Mouse (Mus musculus): ENCODE results near the gene Tkt. TPM values are rescaled to one million over a fixed set of nuclear protein-coding genes. Genes with fewer than 3 reads are reported as not detected.

Gene Tkt
- polyA plus RNA-seq, 1 experiment = 271 TPM

DNA sequence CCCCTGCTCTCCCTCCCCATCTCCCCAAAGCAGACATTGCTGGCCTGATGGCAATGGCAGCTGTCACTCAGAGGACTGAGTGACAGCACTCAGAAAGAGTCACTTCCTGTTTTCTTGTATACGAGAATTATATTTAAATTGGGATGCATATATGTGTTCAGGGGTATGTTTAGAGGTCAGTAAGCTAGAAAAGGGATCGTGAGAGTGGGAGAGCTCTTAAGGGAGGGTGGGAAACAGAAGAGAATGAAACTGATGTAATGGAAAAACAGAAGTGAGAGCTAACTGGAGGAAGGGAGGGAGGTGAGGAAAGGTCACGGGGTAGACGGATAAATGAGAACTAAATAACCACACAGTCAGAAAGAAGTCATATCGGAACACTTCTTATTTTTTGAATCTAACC, 31.0 kb downstream of the Tkt start:
- no peak for TF ChIP-seq POLR2A (IDR thresholded peaks at IDR 0.05; ENCODE audit: borderline replicate concordance, extremely low read depth, low read depth, low read length)
- no peak for TF ChIP-seq CTCF (IDR thresholded peaks at IDR 0.05; ENCODE audit: insufficient read depth, low read length)
- Histone ChIP-seq H3K4me3 (replicated peaks; ENCODE audit: extremely low read depth, low read depth, low read length) (no peak overlapping the region), H3K4me1 (ENCODE audit: control insufficient read depth, insufficient read depth, low read length) (no peaks in the 10 kb centered on the region)
- WGBS = 65% methylated on average over 5 of the region's 5 CpGs
- no peak for DNase-seq

DNA sequence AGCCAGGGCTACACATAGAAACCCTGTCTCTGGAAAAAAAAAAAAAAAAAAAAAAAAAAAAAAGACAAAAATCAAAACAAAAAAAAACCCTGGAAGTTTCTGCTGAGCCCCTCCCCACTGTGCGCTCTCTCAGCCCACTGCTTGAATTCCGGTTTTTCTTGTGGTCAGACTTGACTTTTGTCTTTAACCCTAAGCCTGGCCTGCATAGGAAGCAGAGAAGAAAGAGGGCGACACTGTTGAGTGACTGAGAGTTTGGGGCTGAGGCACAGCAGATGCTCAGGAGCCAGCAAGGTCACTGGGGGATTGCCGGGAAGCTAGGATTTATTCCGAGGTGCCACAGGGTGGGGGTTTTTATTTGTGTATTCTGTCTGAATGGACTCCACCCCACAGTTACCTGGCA, 31.7 kb downstream of the Tkt start:
- no peaks in the 10 kb centered on the region for H3K4me1 ChIP-seq (ENCODE audit: control insufficient read depth, insufficient read depth, low read length)
- DNase-seq = no peak
- no peak overlapping the region for H3K4me3 ChIP-seq (replicated peaks; ENCODE audit: extremely low read depth, low read depth, low read length)
- no peak for TF ChIP-seq CTCF (IDR thresholded peaks at IDR 0.05; ENCODE audit: insufficient read depth, low read length)
- TF ChIP-seq POLR2A (IDR thresholded peaks at IDR 0.05; ENCODE audit: borderline replicate concordance, extremely low read depth, low read depth, low read length) = no peak
- WGBS = 40% methylated on average over 5 of the region's 5 CpGs

DNA sequence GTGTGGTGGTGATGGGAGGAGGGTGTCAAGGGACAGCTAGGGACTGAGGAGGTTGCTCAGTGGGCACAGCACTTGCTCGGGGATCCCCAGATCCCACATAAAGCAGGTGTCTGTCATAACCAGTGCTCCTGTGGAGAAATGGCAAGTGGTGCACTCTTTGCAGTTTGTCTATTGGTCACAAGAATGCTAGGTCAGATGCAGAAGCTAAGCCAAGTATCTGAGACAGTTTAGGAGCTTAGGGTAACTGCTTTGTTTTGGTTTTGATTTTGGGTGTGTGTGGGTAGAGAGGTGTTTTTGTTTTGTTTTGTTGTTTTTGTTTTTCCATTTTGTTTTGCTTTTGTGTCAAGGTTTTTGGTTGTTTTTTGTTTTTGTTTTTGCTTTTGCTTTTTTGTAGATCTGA, 33.1 kb downstream of the Tkt start:
- Histone ChIP-seq H3K4me1 (ENCODE audit: control insufficient read depth, insufficient read depth, low read length) (no peaks in the 10 kb centered on the region), H3K4me3 (replicated peaks; ENCODE audit: extremely low read depth, low read depth, low read length) (no peak overlapping the region)
- WGBS = 86% methylated on average over 1 of the region's 1 CpGs
- no peak for DNase-seq
- no peak for TF ChIP-seq POLR2A (IDR thresholded peaks at IDR 0.05; ENCODE audit: borderline replicate concordance, extremely low read depth, low read depth, low read length)
- no peak for TF ChIP-seq CTCF (IDR thresholded peaks at IDR 0.05; ENCODE audit: insufficient read depth, low read length)

DNA sequence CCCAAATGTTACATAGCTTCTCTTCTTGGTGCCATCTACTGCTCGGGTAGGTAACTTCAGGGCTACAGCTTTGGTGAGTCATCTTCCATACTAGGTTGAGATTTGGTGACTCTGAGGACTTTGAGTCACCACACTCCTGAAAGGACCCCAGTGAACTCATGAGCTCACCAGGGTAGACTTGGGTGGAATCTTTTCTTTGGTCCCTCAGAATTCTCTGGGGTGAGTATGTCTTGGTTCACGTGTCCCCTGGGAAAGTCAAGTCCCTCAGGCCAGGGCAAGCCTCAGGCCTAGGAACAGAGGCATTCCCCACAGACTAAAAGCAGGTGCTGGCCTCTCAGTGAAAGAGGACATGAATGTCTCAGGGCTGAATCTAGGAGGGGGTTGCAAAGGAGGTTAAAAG, 35.9 kb downstream of the Tkt start:
- DNase-seq = no peak
- TF ChIP-seq POLR2A (IDR thresholded peaks at IDR 0.05; ENCODE audit: borderline replicate concordance, extremely low read depth, low read depth, low read length) = no peak
- no peak overlapping the region for H3K4me3 ChIP-seq (replicated peaks; ENCODE audit: extremely low read depth, low read depth, low read length)
- WGBS = 71% methylated on average over 2 of the region's 2 CpGs
- H3K4me1 ChIP-seq (ENCODE audit: control insufficient read depth, insufficient read depth, low read length) = no peaks in the 10 kb centered on the region

DNA sequence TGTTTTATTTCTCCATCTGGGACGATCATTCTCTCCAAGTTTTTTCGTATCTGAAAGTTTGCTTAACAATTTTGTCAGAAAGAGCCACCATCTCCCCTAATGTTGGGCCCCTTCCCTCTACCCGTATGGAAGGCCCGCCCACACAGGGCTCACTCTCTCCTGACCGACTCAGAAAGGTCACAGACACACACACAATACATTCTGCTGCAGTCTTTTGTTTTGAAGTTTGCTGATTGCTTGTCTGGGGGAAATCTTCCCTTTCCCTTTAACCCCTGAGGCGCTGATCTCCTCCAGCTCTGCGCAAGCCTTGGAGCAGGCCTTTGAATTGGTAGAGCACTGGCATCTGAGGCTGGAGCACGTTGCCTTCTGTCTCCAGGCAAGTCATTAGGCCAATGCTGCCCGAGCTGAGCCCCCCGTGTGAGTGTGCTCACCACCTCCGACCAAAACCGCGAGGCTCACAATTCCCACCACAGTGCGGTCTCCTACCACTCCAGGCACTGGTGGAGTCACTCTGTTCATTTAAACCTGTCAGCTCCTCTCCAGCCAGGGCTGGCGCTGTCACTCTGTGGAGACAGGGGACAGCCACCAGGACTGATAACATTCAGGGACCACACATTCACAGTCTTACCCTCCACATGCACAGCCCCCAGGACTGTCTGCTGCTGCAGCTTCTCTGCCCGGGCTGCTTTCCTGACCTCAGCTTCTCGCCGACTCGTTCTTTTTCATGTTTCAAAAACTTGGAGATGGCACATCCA, 36.5 kb downstream of the Tkt start:
- H3K4me1 ChIP-seq (ENCODE audit: control insufficient read depth, insufficient read depth, low read length) = no peaks in the 10 kb centered on the region
- no peak for DNase-seq
- 40% methylated on average over 19 of the region's 19 CpGs for WGBS
- no peak overlapping the region for H3K4me3 ChIP-seq (replicated peaks; ENCODE audit: extremely low read depth, low read depth, low read length)
- TF ChIP-seq CTCF (IDR thresholded peaks at IDR 0.05; ENCODE audit: insufficient read depth, low read length) = no peak
- no peak for TF ChIP-seq POLR2A (IDR thresholded peaks at IDR 0.05; ENCODE audit: borderline replicate concordance, extremely low read depth, low read depth, low read length)

DNA sequence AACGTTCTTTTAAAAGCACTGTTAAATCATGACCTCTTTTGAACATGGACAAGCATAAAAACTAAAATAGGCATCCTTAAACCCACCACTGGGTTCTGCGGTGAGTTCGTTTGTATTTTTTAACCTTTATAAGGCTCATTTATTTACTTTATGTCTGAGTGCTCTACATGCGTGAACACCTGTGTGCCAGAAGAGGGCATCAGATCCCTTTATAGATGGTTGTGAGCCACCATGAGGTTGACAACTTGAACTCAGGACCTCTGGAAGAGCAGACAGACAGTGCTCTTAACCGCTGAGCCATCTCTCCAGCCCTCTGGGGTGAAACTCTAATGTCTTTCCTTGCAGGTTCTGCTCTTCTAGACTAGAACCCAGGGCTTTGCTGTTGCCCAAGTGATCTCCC, 37.2 kb downstream of the Tkt start:
- 77% methylated on average over 5 of the region's 5 CpGs for WGBS
- no peak for TF ChIP-seq CTCF (IDR thresholded peaks at IDR 0.05; ENCODE audit: insufficient read depth, low read length)
- no peak for TF ChIP-seq POLR2A (IDR thresholded peaks at IDR 0.05; ENCODE audit: borderline replicate concordance, extremely low read depth, low read depth, low read length)
- H3K4me3 ChIP-seq (replicated peaks; ENCODE audit: extremely low read depth, low read depth, low read length) = no peak overlapping the region

DNA sequence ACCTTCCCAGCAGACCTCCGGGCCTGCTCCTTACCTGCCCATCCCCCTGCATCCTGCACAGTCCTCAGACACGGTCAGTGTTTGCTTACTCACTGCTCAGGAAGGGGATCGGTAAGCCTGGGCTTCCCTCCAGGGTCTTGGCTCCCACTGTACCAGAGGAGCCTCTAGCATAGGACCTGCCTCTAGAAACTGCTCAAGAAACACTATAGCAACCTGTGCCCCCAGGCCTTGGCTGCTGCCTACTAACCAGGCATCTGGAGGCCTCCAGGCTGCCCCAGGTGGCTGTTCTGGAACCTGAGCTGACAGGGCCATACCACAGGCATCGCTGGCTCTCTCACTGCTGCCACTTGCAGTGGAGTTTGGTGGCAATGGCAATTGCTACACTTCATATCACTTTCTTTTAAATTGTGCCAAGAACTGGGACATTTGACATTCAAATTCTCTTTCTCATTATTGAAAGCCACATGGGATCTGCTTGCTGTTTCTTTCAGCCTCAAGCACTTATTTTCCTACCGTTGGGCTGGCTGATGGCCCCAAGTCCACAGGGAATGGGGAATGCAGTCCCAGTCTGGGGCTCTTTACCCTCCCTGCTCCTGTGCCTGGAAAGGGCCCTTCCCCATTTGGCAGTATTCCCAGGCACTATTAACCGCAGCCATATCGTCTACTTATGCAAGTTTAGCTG, 38.8 kb downstream of the Tkt start:
- H3K4me1 ChIP-seq (ENCODE audit: control insufficient read depth, insufficient read depth, low read length) = peaks cover 2% of the 10 kb centered on the region; the same call in 1 of the 2 replicates
- 29% methylated on average over 7 of the region's 7 CpGs for WGBS
- no peak for TF ChIP-seq CTCF (IDR thresholded peaks at IDR 0.05; ENCODE audit: insufficient read depth, low read length)
- no peak for TF ChIP-seq POLR2A (IDR thresholded peaks at IDR 0.05; ENCODE audit: borderline replicate concordance, extremely low read depth, low read depth, low read length)
- DNase-seq = no peak
- no peak overlapping the region for H3K4me3 ChIP-seq (replicated peaks; ENCODE audit: extremely low read depth, low read depth, low read length)

More for the DNA sequence above, 37.2 kb downstream of the Tkt start:
- no peaks in the 10 kb centered on the region for H3K4me1 ChIP-seq (ENCODE audit: control insufficient read depth, insufficient read depth, low read length)
- no peak for DNase-seq

DNA sequence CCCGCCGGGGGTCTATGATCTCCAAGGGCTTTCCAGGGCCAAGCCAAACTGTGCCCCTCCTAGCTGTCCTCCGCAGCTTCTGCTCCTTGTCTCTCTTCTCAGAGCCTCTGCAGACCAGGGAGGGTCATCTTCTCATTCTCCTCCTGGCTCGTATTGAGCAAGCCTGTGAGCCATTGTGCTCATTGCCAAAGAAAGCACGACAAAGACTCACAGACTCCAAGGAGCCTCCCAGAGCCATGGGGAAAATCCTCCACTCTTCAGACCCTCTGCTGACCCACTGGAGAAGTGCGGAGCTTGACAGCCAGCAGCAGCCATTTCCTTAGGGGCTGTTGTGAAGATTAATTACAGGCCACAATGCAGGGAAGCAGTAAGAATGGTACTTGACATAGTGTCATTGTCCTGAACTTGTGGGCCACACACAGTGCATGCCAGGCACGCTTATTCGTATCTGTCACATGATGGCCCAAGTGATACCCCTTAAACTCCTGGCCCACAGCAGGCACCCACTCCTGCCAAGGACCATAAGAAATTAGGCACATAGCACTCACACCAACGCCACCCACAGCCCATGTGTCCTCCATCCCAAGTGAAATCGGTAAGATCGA, 42.0 kb downstream of the Tkt start:
- DNase-seq = no peak
- 65% methylated on average over 11 of the region's 11 CpGs for whole genome bisulfite sequencing
- TF ChIP-seq CTCF (IDR thresholded peaks at IDR 0.05; ENCODE audit: insufficient read depth, low read length) (no peak), POLR2A (IDR thresholded peaks at IDR 0.05; ENCODE audit: borderline replicate concordance, extremely low read depth, low read depth, low read length) (no peak)

DNA sequence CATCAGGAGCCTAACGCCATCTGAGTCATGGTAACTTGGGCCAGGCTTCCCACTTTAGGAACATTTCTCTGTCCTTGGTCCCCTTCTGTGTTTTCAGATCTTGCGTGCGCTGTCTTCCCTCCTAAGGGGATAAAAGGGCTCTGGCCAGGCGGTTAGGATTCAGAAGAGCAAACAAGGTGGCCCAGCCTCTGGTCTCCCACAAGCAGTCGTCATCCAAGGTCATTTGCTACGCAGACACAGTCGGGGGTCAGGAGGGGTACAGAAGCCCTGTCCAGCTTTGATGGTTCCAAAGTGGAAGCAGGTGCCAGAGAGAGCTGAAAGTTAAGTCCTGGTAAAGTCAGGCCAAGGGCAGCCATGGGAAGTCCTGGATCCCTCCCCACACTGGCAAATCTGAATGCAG, 42.8 kb downstream of the Tkt start:
- H3K4me1 ChIP-seq (ENCODE audit: control insufficient read depth, insufficient read depth, low read length) = peaks cover 22% of the 10 kb centered on the region
- 78% methylated on average over 7 of the region's 7 CpGs for WGBS

More for the DNA sequence above, 42.0 kb downstream of the Tkt start:
- H3K4me3 ChIP-seq (replicated peaks; ENCODE audit: extremely low read depth, low read depth, low read length) = no peak overlapping the region
- H3K4me1 ChIP-seq (ENCODE audit: control insufficient read depth, insufficient read depth, low read length) = peaks cover 22% of the 10 kb centered on the region

More for the DNA sequence above, 42.8 kb downstream of the Tkt start:
- H3K4me3 ChIP-seq (replicated peaks; ENCODE audit: extremely low read depth, low read depth, low read length) = no peak overlapping the region
- DNase-seq = no peak
- TF ChIP-seq CTCF (IDR thresholded peaks at IDR 0.05; ENCODE audit: insufficient read depth, low read length) = no peak
- TF ChIP-seq POLR2A (IDR thresholded peaks at IDR 0.05; ENCODE audit: borderline replicate concordance, extremely low read depth, low read depth, low read length) = no peak

Data from lung, adult 2 months (tissue).